Mouse (Mus musculus) stomach, embryonic 14.5 days (tissue): ENCODE results near the gene Esrrb. TPM values are rescaled to one million over a fixed set of nuclear protein-coding genes. Genes with fewer than 3 reads are reported as not detected.

Experiments
- ATAC-seq: fragments of 200-750 bp; cut with Nextera tagmentation; 2 replicates; pipeline ENCODE4 v1.8.0; 2017; ENCODE audit warnings: low read depth, moderate TSS enrichment; ENCODE audit not compliant: insufficient number of reproducible peaks, insufficient read depth, low FRiP score
- H3K27ac ChIP-seq: fragments of 300-500 bp; sonication (generic); 2 replicates; pipeline ENCODE4 v1.5.1; 2014; ENCODE audit warnings: mild to moderate bottlenecking, low read length, moderate library complexity, mixed read lengths
- H3K27me3 ChIP-seq: fragments of 300-500 bp; sonication (generic); 2 replicates; pipeline ENCODE4 v1.6.1; 2014; ENCODE audit warnings: low read length, control low read depth, mixed read lengths; ENCODE audit not compliant: control insufficient read depth, insufficient read depth
- H3K36me3 ChIP-seq: fragments of 300-500 bp; sonication (generic); 2 replicates; pipeline ENCODE4 v1.6.1; 2014; ENCODE audit warnings: mild to moderate bottlenecking, control low read depth, low read length, moderate library complexity, mixed read lengths; ENCODE audit not compliant: control insufficient read depth, insufficient read depth
- H3K4me1 ChIP-seq: fragments of 300-500 bp; sonication (generic); 2 replicates; pipeline ENCODE4 v1.6.1; 2014; ENCODE audit warnings: low read length, control low read depth, mixed read lengths; ENCODE audit not compliant: control insufficient read depth, insufficient read depth
- H3K4me2 ChIP-seq: fragments of 300-500 bp; sonication (generic); replicated peaks from 2 replicates; pipeline ENCODE4 v1.6.1; 2014; ENCODE audit warnings: low read depth, low read length, control low read depth
- H3K4me3 ChIP-seq: fragments of 300-500 bp; sonication (generic); 2 replicates; pipeline ENCODE4 v1.5.1; 2014; ENCODE audit warnings: low read depth, low read length, control low read depth
- H3K9ac ChIP-seq: fragments of 300-500 bp; sonication (generic); replicated peaks from 2 replicates; pipeline ENCODE4 v1.6.1; 2014; ENCODE audit warnings: low read depth, mild to moderate bottlenecking, control low read depth, low read length, moderate library complexity, mixed read lengths
- H3K9me3 ChIP-seq: fragments of 300-500 bp; sonication (generic); 2 replicates; pipeline ENCODE4 v1.6.1; 2016; ENCODE audit warnings: low read depth, low read length, control low read depth; ENCODE audit not compliant: control insufficient read depth
- WGBS: fragments of 180-500 bp; shearing (Covaris S2); extraction: QIAGEN DNeasy Blood & Tissue Kit; methylation state at CpG from one replicate; pipeline ENCODE4 v1.1.7; 2014; 5-methylcytosine and 5-hydroxymethylcytosine counted together
- polyA plus RNA-seq: library from polyadenylated mRNA; unstranded; fragments of >200 nt; fragmentation: Nextera tagmentation; extraction: Ambion mirVana; gene quantifications from 2 replicates; pipeline ENCODE4 v1.2.1, GENCODE M21; 2014

The Esrrb gene
- polyA plus RNA-seq, 1 experiment from 2014 or later: 0.22 TPM

GRCm38 (mm10) chr12:86534283-86534682, 173.4 kb downstream of the Esrrb start:
- no peaks in the 10 kb centered on the region for H3K4me1 ChIP-seq
- H3K27me3 ChIP-seq: no peaks in the 10 kb centered on the region
- H3K4me2 ChIP-seq: no peak overlapping the region
- H3K4me3 ChIP-seq: no peak overlapping the region
- no peaks in the 10 kb centered on the region for H3K36me3 ChIP-seq
- WGBS: 64% methylated on average over 2 of the region's 2 CpGs
- H3K9ac ChIP-seq: no peak overlapping the region
- H3K9me3 ChIP-seq: no peaks in the 10 kb centered on the region
- no peak overlapping the region for H3K27ac ChIP-seq
- no peak for ATAC-seq

- no peak overlapping the region for H3K4me3 ChIP-seq
- no peaks in the 10 kb centered on the region for H3K9me3 ChIP-seq
- no peaks in the 10 kb centered on the region for H3K27me3 ChIP-seq
- no peak for ATAC-seq
- no peak overlapping the region for H3K9ac ChIP-seq
- no peak overlapping the region for H3K4me2 ChIP-seq
- no peaks in the 10 kb centered on the region for H3K36me3 ChIP-seq
- H3K4me1 ChIP-seq: no peaks in the 10 kb centered on the region
- no peak overlapping the region for H3K27ac ChIP-seq
Measured at GRCm38 (mm10) chr12:86537799-86538198, 176.9 kb downstream of the Esrrb start.

GRCm38 (mm10) chr12:86538711-86539110, 177.8 kb downstream of the Esrrb start:
- 53% methylated on average over 4 of the region's 4 CpGs for WGBS

GRCm38 (mm10) chr12:86539511-86539910, 178.6 kb downstream of the Esrrb start:
- 66% methylated on average over 4 of the region's 4 CpGs for WGBS
- Histone ChIP-seq H3K4me2 (no peak overlapping the region), H3K36me3 (no peaks in the 10 kb centered on the region), H3K4me1 (no peaks in the 10 kb centered on the region), H3K27ac (no peak overlapping the region), H3K9ac (no peak overlapping the region), H3K4me3 (no peak overlapping the region), H3K9me3 (no peaks in the 10 kb centered on the region), H3K27me3 (no peaks in the 10 kb centered on the region)
- no peak for ATAC-seq

More at GRCm38 (mm10) chr12:86538711-86539110, 177.8 kb downstream of the Esrrb start:
- no peaks in the 10 kb centered on the region for H3K36me3 ChIP-seq
- H3K4me3 ChIP-seq: no peak overlapping the region
- H3K27me3 ChIP-seq: no peaks in the 10 kb centered on the region
- H3K9ac ChIP-seq: no peak overlapping the region
- H3K27ac ChIP-seq: no peak overlapping the region
- H3K4me1 ChIP-seq: no peaks in the 10 kb centered on the region
- no peaks in the 10 kb centered on the region for H3K9me3 ChIP-seq
- ATAC-seq: no peak
- H3K4me2 ChIP-seq: no peak overlapping the region

- Histone ChIP-seq H3K9me3 (no peaks in the 10 kb centered on the region), H3K27me3 (no peaks in the 10 kb centered on the region), H3K36me3 (no peaks in the 10 kb centered on the region), H3K27ac (no peak overlapping the region), H3K4me2 (no peak overlapping the region), H3K4me3 (no peak overlapping the region), H3K4me1 (no peaks in the 10 kb centered on the region), H3K9ac (no peak overlapping the region)
- ATAC-seq: no peak
- 26% methylated on average over 8 of the region's 8 CpGs for WGBS
Measured at GRCm38 (mm10) chr12:86547808-86548207, 186.9 kb downstream of the Esrrb start.

GRCm38 (mm10) chr12:86553037-86553436, 192.1 kb downstream of the Esrrb start:
- no peak for ATAC-seq
- Histone ChIP-seq H3K27me3 (no peaks in the 10 kb centered on the region), H3K27ac (no peak overlapping the region), H3K9ac (no peak overlapping the region), H3K4me1 (no peaks in the 10 kb centered on the region), H3K36me3 (no peaks in the 10 kb centered on the region), H3K4me2 (no peak overlapping the region), H3K4me3 (no peak overlapping the region), H3K9me3 (no peaks in the 10 kb centered on the region)
- WGBS: 33% methylated on average over 10 of the region's 10 CpGs

- no peaks in the 10 kb centered on the region for H3K27me3 ChIP-seq
- no peak overlapping the region for H3K27ac ChIP-seq
- no peaks in the 10 kb centered on the region for H3K36me3 ChIP-seq
- H3K9ac ChIP-seq: no peak overlapping the region
- H3K4me1 ChIP-seq: no peaks in the 10 kb centered on the region
- no peak for ATAC-seq
- WGBS: 44% methylated on average over 9 of the region's 10 CpGs
- H3K4me3 ChIP-seq: no peak overlapping the region
- H3K4me2 ChIP-seq: no peak overlapping the region
- no peaks in the 10 kb centered on the region for H3K9me3 ChIP-seq
Measured at GRCm38 (mm10) chr12:86556796-86557517, 196.0 kb downstream of the Esrrb start.

GRCm38 (mm10) chr12:86558889-86559288, 198.0 kb downstream of the Esrrb start:
- Histone ChIP-seq H3K9me3 (no peaks in the 10 kb centered on the region), H3K4me3 (no peak overlapping the region), H3K36me3 (no peaks in the 10 kb centered on the region), H3K27ac (no peak overlapping the region), H3K27me3 (no peaks in the 10 kb centered on the region), H3K9ac (no peak overlapping the region), H3K4me2 (no peak overlapping the region), H3K4me1 (no peaks in the 10 kb centered on the region)
- no peak for ATAC-seq
- WGBS: 85% methylated on average over 9 of the region's 9 CpGs

GRCm38 (mm10) chr12:86562705-86563104, 201.8 kb downstream of the Esrrb start:
- 63% methylated on average over 3 of the region's 3 CpGs for WGBS
- Histone ChIP-seq H3K9me3 (no peaks in the 10 kb centered on the region), H3K27me3 (no peaks in the 10 kb centered on the region), H3K4me2 (no peak overlapping the region), H3K27ac (no peak overlapping the region), H3K4me3 (no peak overlapping the region), H3K9ac (no peak overlapping the region), H3K36me3 (no peaks in the 10 kb centered on the region), H3K4me1 (no peaks in the 10 kb centered on the region)
- ATAC-seq: no peak
